Mouse (Mus musculus) embryo, embryonic 10 days (tissue): ENCODE measurements around the gene Il12rb1.

Experiments used
- DNase-seq: peaks from one replicate; pipeline ENCODE4 v3.0.0-alpha.2; 2015; ENCODE audit warnings: low spot score

Gene Il12rb1

GRCm38 (mm10) chr8:70831517-70831916, 23.3 kb downstream of the Il12rb1 start:
- DNase-seq, result no peak

- no peak for DNase-seq
These were observed 24.1 kb downstream of the Il12rb1 start for GRCm38 (mm10) chr8:70832371-70832770.

GRCm38 (mm10) chr8:70833018-70833482, 24.8 kb downstream of the Il12rb1 start:
- DNase-seq, result no peak

DNA sequence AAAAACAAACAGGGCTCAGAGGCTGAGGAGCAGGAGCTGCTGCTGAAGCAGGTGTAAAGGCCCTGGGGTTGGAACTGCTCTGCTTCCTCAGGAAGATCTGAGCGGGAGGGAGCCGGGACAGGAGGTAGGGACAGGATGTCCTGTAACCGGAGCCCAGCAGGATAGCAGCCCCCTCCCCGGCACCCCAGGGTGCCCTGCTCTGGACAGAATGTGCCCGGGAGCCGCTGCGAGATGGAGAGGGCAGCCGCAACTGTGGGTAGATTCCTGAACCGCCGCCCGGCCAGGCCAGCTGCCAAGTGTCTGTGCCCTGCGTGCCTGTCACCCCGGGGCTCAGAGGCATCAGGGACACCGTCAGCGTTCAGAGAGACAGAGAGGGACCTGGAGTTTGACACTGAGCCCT, 25.3 kb downstream of the Il12rb1 start:
- DNase-seq, result no peak

- DNase-seq, result no peak
These were observed 25.8 kb downstream of the Il12rb1 start for GRCm38 (mm10) chr8:70834071-70834470.

DNA sequence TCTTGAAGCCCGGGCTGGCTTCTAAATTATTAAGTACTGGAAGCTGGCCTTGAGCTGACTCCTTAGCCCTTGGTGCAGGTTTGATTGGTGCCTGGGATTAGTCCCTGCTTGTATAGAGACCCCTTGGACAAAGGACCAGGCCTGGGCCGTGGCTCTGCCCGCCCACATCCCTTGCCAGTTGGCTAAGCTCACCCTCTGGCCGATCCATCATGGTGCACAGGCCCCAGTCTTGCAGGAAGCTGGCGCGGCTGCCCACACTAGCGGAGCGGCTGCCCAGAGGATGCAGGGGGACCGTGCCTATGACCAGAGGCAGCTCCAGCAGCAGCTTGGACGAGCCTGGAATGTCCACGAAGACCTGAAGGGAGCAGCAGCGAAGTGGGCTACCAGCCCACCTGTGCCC, 28.4 kb downstream of the Il12rb1 start:
- no peak for DNase-seq

DNA sequence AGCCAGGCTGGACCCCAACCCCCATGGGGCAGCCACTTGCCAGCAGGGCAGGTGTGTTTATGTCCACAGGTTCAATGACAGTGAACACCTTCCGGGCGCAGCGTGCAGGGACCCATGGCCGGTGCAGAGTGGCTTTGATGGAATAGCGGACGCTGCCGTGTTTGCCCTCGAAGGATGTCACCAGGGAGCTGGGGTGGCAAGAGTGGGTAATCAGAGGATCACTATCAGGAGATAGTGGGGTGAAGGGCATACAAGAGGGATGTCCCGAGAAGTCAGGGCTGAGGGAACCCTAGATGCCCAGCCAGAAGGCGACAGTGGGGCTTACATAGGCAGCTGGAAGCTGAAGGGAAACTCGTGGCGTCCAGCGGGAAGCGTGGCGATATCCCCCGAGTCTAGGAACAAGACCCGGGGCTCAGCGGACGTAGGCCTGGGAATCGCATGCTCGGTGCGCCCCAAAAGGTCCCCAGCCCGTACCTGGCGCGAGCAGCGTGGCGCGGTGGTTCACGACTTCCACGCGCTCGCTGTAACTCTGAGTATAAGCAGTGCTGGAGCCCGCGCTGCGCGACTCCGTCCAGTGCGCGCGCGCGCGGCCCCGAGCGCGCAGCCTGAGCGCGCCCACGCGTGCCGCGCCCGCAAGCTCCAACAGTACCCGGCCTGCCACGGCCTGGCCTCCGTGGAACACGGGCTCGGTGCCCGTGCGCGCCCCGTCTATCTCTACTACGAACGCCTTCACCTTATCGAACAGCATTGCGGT, 30.6 kb downstream of the Il12rb1 start:
- DNase-seq, result peak; percentile 51

DNA sequence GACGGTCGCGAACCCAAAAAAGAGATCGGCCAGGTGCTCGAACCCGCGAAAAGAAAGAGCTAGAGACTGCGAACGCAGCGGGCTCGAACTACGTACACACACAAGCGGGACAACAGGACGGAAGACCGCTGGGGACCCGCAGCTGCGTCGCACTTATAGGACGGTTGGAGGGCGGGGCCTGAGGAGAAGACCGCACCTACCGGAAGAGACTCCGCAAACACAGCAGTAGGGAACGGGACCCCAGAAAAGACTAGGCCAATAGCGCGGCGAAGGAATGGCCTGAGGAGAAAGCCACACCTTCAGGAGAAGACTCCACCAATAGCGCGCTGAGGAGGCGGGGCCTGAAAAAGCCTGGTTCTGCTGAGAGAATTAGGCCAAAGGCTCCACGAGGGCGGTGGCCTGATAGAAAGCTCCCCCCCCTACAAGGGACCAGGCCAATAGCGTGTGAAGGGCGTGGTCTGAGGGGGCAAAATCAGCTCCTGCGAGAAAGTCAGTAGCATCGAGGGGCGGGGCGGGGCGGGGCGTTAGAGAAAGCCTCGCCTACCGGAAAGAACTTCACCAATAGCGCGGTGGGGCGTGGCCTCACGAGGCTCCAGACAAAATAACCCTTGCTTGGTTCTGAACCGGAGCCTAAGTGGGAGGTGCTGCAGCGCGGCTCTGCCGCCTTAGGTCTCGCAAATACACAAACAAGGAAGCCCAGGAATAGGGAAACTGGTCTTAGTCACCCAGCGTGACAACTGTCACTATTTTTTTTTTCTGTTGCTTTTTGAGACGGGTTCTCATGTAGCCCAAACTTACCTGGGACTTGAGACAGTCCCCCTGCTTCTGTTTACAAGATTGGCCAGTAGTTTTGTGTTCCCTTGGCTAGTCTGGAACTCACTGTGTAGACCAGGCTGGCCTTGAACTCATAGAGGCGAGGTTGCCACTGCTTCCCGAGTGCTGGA, 31.4 kb downstream of the Il12rb1 start, which contains the start of gene Arrdc2:
Arrdc2 (minus strand) TSS at position 313 of the 944 bp plus-strand sequence.
- peak; percentile 99 for DNase-seq

- DNase-seq, result no peak
These were observed 32.3 kb downstream of the Il12rb1 start for GRCm38 (mm10) chr8:70840590-70840989.

DNA sequence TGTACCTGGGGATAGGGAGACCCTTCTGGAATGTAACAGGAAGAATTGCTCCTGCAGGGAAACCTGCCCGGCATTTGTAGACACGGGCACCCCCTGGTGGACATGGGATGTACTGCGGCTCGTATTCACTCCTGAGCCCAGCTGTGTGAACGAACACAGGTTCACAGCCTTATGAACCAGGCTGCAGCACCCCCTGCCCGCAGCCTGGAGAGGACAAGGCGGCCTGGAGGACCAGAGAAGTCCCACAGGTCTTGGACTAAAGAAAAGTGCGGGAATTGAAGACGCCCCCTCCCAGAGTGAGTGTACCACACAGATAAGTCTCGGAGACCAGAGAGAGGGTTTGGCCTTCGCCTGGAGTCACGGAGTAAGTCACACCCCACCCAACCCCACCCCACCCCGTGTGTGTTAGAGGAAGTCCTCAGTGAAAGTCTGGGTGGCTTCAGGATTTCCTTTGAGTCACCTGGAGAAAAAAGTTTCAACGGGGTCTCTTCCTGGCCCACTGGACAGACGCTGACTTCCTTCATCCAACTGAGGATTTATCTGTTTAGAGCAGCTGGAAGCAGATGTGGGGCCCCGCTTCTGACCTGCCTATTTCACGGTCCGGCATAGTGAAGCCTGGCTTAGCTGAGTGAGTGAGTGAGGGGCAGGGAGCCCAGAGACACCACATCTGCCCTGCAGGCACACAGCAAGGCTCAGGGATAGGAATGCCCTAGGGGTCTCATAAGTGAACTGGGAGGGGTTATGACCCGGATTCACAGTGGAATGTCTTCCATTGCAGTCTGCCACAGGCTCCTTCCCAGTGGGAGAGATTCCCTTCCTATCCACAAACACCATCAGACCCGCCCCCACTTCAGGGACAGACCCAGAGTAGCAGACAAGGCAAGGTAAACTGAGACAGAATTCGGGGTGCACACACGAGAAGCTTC, 33.2 kb downstream of the Il12rb1 start:
- peak; percentile 89 for DNase-seq

DNA sequence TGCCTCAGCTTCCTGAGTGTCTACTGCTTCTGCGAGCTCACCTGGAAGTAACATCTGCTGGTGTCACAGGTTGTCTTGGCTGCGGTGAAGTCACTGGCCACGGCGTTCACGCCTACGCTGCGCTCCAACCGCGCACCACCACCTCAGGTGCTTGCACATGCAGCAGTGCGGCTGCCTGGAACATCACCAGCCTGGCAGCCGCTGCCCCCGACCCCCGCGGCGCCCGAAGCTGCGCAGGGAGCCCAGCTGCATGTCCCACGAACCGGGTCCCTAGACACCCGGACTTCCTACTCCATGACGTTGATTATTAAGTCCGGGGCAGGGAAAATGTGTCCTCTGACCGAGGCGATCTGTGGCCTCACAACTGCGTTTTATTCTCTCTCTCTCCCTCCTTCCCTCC, 34.2 kb downstream of the Il12rb1 start:
- DNase-seq, result no peak

GRCm38 (mm10) chr8:70843214-70843773, 35.0 kb downstream of the Il12rb1 start:
- no peak for DNase-seq

- DNase-seq, result no peak
These were observed 35.7 kb downstream of the Il12rb1 start for GRCm38 (mm10) chr8:70843941-70844340.

DNA sequence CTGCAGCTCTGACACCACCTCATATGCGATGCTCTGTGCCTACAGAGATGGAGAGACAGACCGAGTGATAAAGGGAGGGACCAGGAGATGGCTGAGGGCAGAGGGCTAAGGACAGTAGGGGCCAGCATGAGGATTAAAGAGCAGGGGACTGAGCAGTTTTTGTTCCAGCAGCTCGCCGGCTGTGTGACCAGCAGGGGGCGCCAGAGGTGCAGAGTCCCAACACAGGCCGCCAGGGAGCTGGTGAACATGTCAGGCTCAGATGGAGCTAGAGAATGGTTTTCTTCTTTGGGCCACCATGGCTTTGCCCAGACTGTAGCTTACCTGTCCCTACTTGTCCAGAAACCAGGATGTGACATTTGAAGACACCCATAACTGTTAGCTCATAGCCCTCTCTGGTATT, 36.3 kb downstream of the Il12rb1 start:
- DNase-seq, result peak; percentile 93

DNA sequence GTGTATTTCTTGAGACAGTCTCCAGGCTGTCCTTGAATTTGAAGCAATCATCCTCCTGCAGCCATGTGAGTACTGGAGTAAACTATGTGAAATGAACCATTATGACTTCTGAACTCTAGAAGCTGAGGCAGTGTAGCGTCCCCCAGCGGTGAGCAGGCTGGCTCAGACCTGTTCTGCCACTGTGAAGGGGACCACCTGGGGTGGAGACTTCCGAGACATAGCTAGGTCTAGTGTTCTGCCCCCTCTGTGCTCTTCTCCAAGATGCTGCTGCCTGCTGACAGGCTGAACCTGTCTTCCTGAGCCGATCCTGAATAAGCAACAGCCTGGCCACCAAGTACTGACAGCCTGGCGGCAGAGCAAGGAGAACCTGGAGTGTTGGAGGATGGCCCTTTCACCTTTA, 36.9 kb downstream of the Il12rb1 start:
- DNase-seq, result no peak

GRCm38 (mm10) chr8:70846371-70847154, 38.3 kb downstream of the Il12rb1 start:
- no peak for DNase-seq

DNA sequence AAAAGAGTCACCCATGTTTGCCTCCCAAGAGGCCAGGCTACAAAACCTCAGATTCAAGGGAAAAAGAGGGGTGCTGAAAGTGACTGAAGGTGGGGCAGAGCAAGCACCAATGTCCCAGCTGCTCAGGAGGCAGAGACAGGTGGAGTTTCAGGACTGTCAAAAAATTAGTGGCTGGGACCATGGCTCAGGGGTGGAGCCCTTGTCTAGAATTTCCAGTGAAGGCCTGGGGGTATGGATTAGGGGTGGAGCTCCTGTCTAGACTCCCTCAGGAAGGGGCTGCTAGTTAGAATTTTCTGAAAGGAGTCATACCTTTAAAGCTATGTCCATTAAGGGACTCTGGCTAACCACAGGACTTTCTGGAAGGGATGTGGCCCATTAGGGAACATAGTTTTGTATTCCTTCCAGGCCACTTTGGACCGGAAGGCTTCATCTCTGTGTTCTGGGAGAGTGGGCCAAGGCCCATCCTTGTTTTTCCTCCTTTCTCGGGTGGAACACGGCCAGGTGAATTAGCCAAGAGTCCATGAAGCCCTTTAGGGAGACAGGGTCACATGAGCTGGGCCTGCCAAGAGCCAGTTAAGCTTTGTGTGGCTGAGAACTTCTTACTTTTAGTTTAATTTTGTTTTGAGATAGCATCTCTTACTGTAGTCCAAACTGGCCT, 41.2 kb downstream of the Il12rb1 start:
- no peak for DNase-seq

DNA sequence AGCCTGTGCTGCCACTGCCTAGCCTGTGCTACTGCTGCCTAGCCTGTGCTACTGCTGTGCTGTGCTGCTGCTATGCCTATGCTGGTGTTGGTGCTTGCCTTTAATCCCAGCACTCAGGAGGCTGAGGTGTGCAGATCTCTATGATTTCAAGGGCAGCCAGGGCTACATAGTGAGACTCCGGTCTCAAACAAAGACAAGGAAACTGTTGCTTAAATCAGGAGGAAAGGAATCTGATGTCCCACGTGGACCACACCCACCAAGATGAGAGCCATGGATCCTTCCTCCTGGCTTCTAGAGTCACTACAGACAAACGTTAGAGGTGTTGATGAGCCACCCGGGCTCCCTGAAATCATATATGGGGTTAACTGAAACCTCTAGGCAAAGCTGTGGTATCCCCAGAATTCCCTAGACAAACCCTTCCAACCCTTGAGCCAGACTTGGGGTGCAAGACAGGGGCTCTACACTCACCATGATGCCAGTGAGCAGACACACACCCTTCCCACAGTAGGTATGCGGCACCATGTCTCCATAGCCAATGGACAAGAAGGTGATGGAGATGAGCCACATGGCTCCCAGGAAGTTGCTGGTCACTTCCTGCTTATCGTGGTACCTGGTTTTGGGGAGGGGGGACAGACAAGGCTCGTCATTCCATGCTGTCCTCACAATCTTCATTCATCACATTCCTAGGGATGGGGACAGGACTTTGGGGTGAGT, 42.0 kb downstream of the Il12rb1 start:
- no peak for DNase-seq

DNA sequence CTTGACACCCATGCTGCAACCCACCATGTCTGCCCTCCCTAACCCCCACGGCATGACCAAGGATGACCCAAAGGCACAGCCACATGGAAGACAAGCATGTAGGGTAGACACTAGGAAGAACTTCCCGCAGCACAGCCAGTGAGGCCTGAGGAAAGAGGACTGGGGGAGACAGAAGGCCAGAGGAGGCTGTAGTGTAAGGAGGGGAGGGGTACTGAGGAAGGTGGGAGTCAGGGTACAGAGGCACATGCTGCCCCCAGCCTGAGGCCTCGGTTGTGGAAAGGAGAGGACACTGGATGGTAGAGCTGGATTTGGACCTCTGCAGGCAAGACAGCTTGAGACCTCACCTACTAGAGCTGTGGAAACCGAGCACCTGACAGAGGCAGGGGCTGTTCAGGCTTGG, 42.7 kb downstream of the Il12rb1 start:
- no peak for DNase-seq
